ENCODE assay signal across 11 mouse cellular contexts in the genomic region with DNA sequence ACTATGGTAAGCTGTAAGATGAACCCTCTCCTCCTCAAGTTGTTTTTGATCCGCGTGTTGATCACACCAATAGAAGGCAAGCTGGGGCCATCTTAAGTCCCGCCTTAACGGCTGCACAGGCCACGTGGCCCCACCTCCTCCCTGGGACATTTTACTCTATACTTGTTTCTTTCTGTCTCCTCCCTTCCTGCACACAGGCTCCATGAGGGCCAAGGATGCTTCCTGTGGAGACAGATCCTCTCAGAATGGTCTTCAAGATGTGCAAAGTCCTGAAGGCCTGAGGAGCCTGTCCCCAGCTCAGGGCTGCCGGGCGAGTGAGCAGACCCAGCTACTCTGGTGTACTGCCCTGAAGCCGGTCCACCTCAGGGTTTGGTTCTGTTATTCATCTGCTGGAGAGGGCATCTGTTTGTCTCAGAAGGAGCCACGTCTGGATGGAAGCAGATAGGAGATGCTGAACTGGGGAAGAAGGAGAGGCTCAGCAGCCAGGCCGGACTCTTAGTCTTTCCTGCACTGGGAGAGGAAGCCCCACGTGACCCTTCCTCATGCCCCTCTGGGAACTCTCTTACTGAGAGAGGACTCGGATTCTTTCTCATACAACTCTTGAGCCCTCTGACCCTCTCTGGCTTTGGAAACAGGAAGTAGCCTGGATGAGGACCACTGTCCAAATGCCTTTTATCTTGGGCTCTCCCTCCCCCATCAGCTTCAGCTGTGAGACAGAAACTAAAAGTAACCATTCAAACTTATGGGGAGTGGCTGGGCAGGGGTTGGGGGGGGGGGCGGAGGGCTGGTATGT. TPM values are rescaled to one million over a fixed set of nuclear protein-coding genes. Genes with fewer than 3 reads are reported as not detected.
DNase-seq lines count a peak whose midpoint lies in the region; ATAC-seq and TF ChIP-seq lines count a peak whose summit lies in the region.
"Had no signal": no experiment of that assay in that cellular context is flagged by ENCODE, and none has a peak within 500 bp of the region (broad histone marks: within the 10 kb centered on the region; RNA-seq: fewer than 3 reads in every experiment).

No protein-coding gene starts in this region.

- H3K4me2 ChIP-seq in intestine, embryonic 14.5 days (ENCODE audit: low read length) = no peak overlapping the region
- H3K4me2 ChIP-seq in intestine, postnatal 0 days (replicated peaks; ENCODE audit: low read depth) = no peak overlapping the region
- H3K4me2 ChIP-seq in heart, embryonic 12.5 days = no peak overlapping the region
- no peak overlapping the region for H3K4me2 ChIP-seq in kidney, embryonic 14.5 days (replicated peaks; ENCODE audit: low read depth, low read length)
- H3K4me2 ChIP-seq: midbrain, embryonic 12.5 days had no signal

- H3K9ac ChIP-seq in intestine, embryonic 14.5 days (ENCODE audit: low read length) = no peak overlapping the region
- no peak overlapping the region for H3K9ac ChIP-seq in intestine, postnatal 0 days (ENCODE audit: low read depth, low read length)
- H3K9ac ChIP-seq in heart, embryonic 12.5 days = no peak overlapping the region
- no peak overlapping the region for H3K9ac ChIP-seq in kidney, embryonic 14.5 days (ENCODE audit: low read depth, low read length)
- H3K9ac ChIP-seq: midbrain, embryonic 12.5 days had no signal

- ATAC-seq in intestine, embryonic 14.5 days (replicated peaks; ENCODE audit: low FRiP score, low TSS enrichment, low read depth) = no peak
- ATAC-seq in intestine, postnatal 0 days = no peak
- peak; percentile 62; the same call in 1 of the 2 replicates for ATAC-seq in heart, embryonic 12.5 days (ENCODE audit: insufficient number of reproducible peaks, low FRiP score)
- peak; percentile 40; the same call in 1 of the 2 replicates for ATAC-seq in kidney, embryonic 14.5 days (ENCODE audit: low FRiP score, low TSS enrichment)
- no peak for ATAC-seq in frontal cortex, adult (ENCODE audit: low TSS enrichment)
- ATAC-seq: forebrain, embryonic 14.5 days had no signal

- H3K4me1 ChIP-seq in intestine, embryonic 14.5 days (replicated peaks; ENCODE audit: control insufficient read depth, insufficient read depth, low read length) = peaks cover 14% of the 10 kb centered on the region
- H3K4me1 ChIP-seq in intestine, postnatal 0 days (replicated peaks; ENCODE audit: control insufficient read depth, insufficient read depth, low read length) = no peaks in the 10 kb centered on the region
- H3K4me1 ChIP-seq in heart, embryonic 12.5 days (replicated peaks) = peaks cover 27% of the 10 kb centered on the region
- H3K4me1 ChIP-seq in kidney, embryonic 14.5 days (ENCODE audit: control insufficient read depth, insufficient read depth, low read length) = peaks cover 11% of the 10 kb centered on the region
- H3K4me1 ChIP-seq: midbrain, embryonic 12.5 days had no signal

- H3K27me3 ChIP-seq in intestine, embryonic 14.5 days (replicated peaks; ENCODE audit: control insufficient read depth, insufficient read depth, low read length) = no peaks in the 10 kb centered on the region
- no peaks in the 10 kb centered on the region for H3K27me3 ChIP-seq in intestine, postnatal 0 days (replicated peaks; ENCODE audit: control insufficient read depth, insufficient read depth, low read length)
- no peaks in the 10 kb centered on the region for H3K27me3 ChIP-seq in heart, embryonic 12.5 days (replicated peaks)
- no peaks in the 10 kb centered on the region for H3K27me3 ChIP-seq in kidney, embryonic 14.5 days (ENCODE audit: control insufficient read depth, insufficient read depth, low read length)
- H3K27me3 ChIP-seq: midbrain, embryonic 12.5 days had no signal

- DNase-seq in intestine, embryonic 14.5 days (ENCODE audit: low spot score) = no peak
- DNase-seq in skeletal muscle tissue, adult 2 months (ENCODE audit: low read depth, low spot score) = peak; percentile 21
- no peak for DNase-seq in frontal cortex, postnatal 36 days (ENCODE audit: low spot score in 2 of 2)
- no peak for DNase-seq in left cerebral cortex, postnatal 4 days
- DNase-seq: right cerebral cortex, postnatal 25 days had no signal

- no peak overlapping the region for H3K4me3 ChIP-seq in intestine, embryonic 14.5 days (ENCODE audit: low read depth, low read length)
- H3K4me3 ChIP-seq in intestine, postnatal 0 days (ENCODE audit: low read depth, low read length) = no peak overlapping the region
- H3K4me3 ChIP-seq in heart, embryonic 12.5 days = no peak overlapping the region
- no peak overlapping the region for H3K4me3 ChIP-seq in kidney, embryonic 14.5 days (ENCODE audit: low read length)
- H3K4me3 ChIP-seq: midbrain, embryonic 12.5 days had no signal

- 60% methylated on average over 13 of the region's 13 CpGs for WGBS in intestine, embryonic 14.5 days
- WGBS in intestine, postnatal 0 days = 67% methylated on average over 13 of the region's 13 CpGs
- 58% methylated on average over 13 of the region's 13 CpGs for WGBS in heart, embryonic 12.5 days
- 64% methylated on average over 13 of the region's 13 CpGs for WGBS in kidney, embryonic 14.5 days

- TF ChIP-seq CTCF in intestine, postnatal 0 days (IDR thresholded peaks at IDR 0.05; ENCODE audit: low read depth) = no peak

- peak overlapping the region; percentile 40; the same call in 1 of the 2 replicates for H3K27ac ChIP-seq in intestine, embryonic 14.5 days (ENCODE audit: low read depth)
- no peak overlapping the region for H3K27ac ChIP-seq in intestine, postnatal 0 days (ENCODE audit: low read depth, low read length)
- peak overlapping the region; percentile 47; the same call in 1 of the 2 replicates for H3K27ac ChIP-seq in heart, embryonic 12.5 days (ENCODE audit: poor library complexity, severe bottlenecking)
- peak overlapping the region; percentile 66; the same call in 1 of the 2 replicates for H3K27ac ChIP-seq in kidney, embryonic 14.5 days (ENCODE audit: low read depth, low read length)
- H3K27ac ChIP-seq: midbrain, embryonic 12.5 days had no signal

- intact Hi-C loops in left cerebral cortex, postnatal 4 days (cut with DNase I) = no loop called here

- H3K36me3 ChIP-seq in intestine, embryonic 14.5 days (ENCODE audit: control insufficient read depth, insufficient read depth, low read length) = no peaks in the 10 kb centered on the region
- H3K36me3 ChIP-seq in intestine, postnatal 0 days (ENCODE audit: control insufficient read depth, insufficient read depth) = no peaks in the 10 kb centered on the region
- no peaks in the 10 kb centered on the region for H3K36me3 ChIP-seq in heart, embryonic 12.5 days
- H3K36me3 ChIP-seq in kidney, embryonic 14.5 days (ENCODE audit: control insufficient read depth, insufficient read depth, low read length) = no peaks in the 10 kb centered on the region
- H3K36me3 ChIP-seq: midbrain, embryonic 12.5 days had no signal

- no peaks in the 10 kb centered on the region for H3K9me3 ChIP-seq in intestine, embryonic 14.5 days (ENCODE audit: control insufficient read depth, low read length)
- H3K9me3 ChIP-seq in intestine, postnatal 0 days (ENCODE audit: control insufficient read depth) = no peaks in the 10 kb centered on the region
- H3K9me3 ChIP-seq in heart, embryonic 12.5 days (replicated peaks) = no peaks in the 10 kb centered on the region
- no peaks in the 10 kb centered on the region for H3K9me3 ChIP-seq in kidney, embryonic 14.5 days (ENCODE audit: control insufficient read depth, low read length)
- H3K9me3 ChIP-seq: midbrain, embryonic 12.5 days had no signal

RNA-seq across cellular contexts. Expression of a gene that starts 38.7 kb away (rescaled TPM):
- polyA plus RNA-seq in intestine, embryonic 14.5 days (2014; fragmentation: Nextera tagmentation; extraction: Ambion mirVana) = 59.4 and 75.6 TPM in 2 replicates
- polyA plus RNA-seq in intestine, postnatal 0 days (2015; fragmentation: Nextera tagmentation; extraction: Ambion mirVana) = 173 and 181 TPM in 2 replicates
- 119 and 121 TPM in 2 replicates for polyA plus RNA-seq in heart, embryonic 12.5 days (2016; fragmentation: Nextera tagmentation; extraction: Ambion mirVana)
- polyA plus RNA-seq in kidney, embryonic 14.5 days (2014; fragmentation: Nextera tagmentation; extraction: Ambion mirVana) = 29.5 and 30.3 TPM in 2 replicates
- 10 to 100 TPM; 29.5 to 31.8 TPM for total RNA-seq in left cerebral cortex, postnatal 4 days (2021)

Comparison
In these comparisons a context has a peak if more than half of its experiments do, and no peak if none do; other contexts are left out.
1. ATAC-seq: peak in heart, embryonic 12.5 days (single experiment) and kidney, embryonic 14.5 days (single experiment); none in intestine, embryonic 14.5 days (single experiment), intestine, postnatal 0 days (single experiment) and frontal cortex, adult (single experiment).